Mouse (Mus musculus) urinary bladder, postnatal 4 days (tissue): ENCODE measurements around the gene Slc4a1.

ENCODE experiments used
- DNase-seq, 2 experiments: peaks; one replicate each; pipeline ENCODE4 v3.0.0; 2021 to 2022; ENCODE audit warnings: low spot score in 2 of 2

Slc4a1 gene

DNA sequence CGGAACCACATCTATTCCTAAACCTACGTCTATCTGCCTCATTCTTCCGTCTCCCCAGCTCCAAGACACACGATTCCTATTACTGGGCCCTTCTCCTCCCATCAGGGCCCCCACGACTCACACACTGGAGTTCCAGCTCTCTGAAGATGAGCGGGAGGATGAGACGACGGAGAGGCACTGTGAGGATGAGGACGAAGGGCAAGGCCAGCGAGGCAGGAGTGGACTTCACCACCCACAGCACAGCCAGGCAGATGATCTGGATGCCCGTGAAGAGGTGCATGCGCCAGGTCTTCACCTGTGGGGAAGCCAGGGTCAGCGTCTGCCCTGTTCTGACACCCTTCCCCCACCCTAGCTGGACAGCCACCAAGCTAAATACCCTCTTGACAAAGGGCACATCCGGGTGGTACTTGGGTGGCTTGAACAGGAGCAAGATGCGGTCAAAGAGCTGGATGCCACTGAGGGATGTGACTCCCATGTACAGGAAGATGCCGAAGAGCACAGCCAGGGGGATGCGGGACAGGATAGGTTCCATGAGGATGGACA is 15.0 kb downstream of the Slc4a1 start:
- no peak for DNase-seq

DNA sequence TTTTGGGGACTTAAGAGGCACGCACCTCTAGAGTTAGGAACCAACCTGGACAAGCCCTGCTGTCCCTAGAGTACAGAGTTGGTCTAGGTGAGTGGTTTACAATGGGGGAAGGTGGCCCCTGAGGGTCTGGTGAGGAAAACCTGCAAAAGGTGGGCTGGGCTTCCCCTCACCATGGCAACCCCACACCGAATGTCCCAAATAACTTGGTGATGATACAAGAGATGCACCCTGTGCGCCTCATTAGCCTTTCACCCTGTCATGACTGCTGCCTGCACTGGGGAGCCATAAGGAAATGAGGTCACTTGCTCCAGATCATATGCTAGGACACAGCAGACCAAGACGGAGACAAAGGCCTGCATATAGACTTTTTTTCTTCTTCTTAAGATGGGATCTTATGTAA is 15.6 kb downstream of the Slc4a1 start:
- no peak for DNase-seq

DNA sequence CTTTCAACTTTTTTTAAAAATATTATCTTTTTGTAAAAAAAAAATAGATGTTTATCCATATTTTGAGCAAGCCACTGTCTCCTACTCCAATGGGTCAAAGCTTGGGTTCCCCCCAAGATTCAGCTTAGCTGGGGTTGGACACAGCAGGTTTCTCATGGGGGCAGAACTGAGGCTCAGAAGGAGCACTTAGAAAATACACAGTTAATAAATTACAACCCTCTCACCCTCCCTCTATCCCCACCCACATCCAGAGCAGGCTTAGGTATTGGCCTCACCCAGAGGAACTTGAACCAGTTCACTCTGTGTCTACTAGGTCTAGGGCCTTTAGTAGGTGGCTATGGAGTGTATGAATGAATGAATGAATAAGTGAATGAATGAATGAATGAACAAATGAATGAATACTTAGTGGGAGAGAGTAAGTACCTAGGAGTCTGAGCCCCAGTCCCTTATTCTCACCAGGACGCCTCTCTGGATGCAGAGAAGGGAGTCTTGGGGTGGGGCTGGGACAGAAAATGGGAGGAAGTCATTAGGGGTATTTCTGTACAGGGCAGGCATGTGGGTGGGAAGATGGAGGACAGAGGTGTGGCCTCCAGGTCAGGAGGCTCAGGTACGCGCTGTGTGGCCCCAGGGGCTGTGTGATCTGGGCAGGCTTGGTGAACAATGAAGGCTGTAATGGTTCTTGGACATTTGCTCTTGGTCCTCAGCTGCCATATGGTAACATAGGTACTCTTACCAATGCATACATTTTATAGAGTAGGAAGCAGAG is 16.6 kb downstream of the Slc4a1 start:
- DNase-seq = no peak

DNA sequence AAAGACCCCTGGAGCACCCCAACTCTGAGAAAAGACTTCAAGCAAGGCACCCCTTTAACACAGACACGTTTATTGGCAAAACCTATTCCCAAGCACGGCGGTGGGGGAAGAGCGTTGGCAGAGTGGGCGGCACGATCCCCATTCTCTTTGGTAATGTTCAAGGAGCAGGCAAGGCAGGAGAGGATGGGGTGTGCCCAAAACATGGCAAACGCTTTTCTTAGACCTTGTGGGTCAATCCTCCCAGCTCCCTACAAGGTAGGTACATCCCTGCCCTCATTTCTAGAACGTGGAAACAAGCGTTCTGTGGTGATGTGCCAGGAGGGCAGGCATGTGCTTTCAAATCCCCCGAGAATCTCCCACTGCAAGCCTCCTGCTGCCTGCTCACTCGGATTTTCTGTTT is 17.2 kb downstream of the Slc4a1 start:
- DNase-seq = no peak

DNA sequence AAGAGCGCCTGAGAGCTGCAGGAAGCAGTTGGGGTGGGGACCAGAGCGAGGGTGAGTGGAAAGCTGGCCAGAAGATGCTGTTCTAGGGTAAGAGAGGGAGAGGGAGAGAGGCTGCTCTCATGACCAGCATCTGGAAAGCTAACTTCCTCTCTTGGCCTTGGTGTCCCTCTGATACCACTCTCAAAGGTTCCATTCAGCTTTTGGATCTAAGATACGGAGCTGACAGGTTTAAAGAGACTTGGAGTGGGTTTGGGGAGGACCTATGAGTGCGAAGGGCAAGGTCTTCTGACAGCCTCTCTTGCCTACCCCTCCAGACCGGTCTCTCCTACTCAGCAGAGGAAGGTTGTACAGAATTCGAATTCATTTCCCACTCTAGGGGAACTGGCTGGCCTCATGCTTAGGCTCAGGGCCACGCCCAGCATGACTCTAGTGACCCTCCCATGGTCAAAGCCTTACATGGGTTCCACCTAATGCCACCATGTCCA is 17.9 kb downstream of the Slc4a1 start:
- DNase-seq = no peak

DNA sequence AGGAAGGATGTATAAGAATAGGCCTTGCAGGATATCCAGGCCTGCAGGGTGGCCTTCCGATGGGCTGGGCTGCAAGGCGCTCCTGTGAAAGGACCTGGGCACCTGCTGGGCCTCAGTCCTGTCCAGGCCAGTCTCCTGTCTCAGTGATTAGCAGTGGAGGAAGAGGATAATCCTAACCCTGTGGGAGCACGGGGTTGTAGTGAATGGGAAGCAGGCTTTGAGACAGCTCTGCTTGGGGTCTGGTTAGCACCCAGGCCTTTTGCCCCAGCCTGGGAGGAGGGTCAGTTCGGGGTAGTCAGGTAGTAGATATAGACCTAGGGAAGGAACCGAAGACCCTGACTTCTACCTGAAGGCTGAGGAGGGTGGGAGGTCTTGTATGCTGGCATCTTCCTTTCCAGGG is 18.3 kb downstream of the Slc4a1 start:
- DNase-seq = no peak

DNA sequence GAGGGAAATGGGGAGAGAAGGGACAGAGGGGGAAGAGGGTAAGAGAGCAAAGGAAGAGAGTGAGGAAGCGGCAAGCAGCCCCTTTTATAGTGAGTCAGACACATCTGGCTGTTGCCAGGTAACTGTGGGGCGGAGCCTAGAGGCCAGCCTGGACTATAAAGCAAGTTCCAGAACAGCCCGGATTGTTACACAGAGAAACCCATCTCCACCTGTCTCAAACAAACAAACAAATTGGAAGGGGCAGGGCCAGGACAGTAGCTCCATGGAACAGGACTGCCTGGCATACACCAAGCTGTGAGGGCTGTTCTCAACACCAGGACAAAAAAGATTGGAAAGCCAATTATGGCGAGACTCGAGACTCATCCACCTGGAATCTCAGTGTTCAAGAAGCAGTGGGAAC is 19.1 kb downstream of the Slc4a1 start:
- DNase-seq = no peak

DNA sequence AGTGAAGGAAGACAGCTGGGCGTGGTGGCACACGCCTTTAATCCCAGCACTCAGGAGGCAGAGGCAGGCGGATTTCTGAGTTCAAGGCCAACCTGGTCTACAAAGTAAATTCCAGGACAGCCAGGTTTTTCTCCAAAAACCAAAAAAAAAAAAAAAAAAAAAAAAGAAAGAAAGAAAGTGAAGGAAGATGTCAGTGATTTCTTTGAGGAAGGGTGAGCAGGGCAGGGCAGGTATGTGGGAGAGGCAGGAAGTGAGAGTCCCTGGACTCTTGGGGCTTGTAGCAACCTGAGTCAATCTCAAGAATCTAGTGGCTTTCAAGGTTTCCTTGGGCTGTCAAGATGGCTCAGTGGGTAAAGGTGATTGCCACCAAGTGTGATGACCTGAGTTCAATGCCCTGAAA is 21.5 kb downstream of the Slc4a1 start:
- no peak for DNase-seq

DNA sequence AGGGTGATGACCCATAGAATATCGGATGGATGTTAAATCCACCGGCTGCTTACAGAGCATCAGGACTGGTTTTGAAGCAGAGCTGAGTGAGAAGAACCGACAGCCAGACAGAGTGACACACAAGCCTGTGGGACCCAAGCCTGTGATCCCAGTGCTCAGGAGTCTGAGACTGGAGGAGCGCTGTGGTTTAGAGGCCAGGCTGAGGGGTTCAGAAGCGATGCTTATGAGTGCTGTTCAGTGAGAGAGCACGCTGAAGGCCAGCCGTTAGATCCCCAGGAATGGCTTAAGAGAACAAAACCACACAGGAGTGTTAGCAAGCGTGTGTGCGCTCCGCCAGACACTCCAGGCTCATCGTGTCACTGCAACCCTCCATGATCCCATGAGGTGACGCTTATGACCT is 23.3 kb downstream of the Slc4a1 start:
- no peak for DNase-seq

DNA sequence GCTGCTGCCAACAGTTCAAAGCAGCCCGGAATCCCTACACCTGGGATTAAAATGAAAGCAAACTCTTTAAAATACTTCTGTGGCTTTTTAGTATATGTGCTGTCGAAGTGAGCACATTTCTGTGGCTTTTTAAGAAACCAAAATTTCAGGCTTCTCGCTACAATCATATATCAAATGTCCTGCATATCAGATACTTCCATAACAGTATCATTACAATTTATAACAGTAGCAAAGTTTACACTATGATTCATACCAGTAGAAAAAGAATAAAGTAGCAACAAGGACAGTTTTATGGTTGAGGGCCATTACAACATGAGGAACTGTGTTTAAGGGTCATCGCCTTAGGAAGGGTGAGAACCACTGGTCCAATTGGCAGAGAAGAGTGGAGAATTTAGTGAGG is 24.9 kb downstream of the Slc4a1 start:
- no peak for DNase-seq

DNA sequence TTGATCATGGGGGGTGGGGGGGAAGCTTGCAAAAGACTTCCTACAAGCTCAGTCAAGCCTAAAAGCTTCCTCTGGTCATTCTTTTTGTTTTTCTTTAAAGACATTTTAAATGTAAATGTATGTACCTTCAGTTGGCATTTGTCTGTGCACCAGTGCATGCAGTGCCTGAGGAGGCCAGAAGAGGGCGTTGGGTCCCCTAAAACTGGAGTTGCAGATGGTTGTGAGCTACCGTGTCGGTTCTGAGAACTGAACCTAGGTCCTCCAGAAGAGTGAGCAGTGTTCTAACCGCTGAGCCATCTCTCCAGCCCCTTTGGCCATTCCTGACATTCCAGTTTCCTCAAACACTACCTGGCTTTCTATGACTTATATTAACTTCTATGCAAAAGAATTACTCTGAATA is 26.4 kb downstream of the Slc4a1 start:
- no peak for DNase-seq

DNA sequence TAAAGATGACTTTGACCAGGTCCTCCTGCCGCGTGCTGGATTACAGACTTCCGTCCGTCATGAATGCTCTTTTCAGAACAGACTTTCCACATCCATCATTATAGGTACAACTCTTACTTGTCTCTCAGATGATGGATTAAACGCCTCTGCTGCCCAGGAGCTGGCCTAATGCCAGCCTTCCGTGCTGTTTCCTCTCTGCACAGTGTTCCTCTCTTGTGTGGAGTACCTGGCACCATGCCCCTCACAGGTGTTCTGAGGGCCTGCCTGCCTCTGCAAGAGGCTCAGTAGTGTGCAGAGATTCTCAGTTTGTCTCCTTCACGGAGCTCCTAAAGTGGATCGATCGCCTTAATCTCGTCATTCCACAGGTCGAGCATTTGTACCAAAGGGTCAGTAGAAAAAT is 26.8 kb downstream of the Slc4a1 start:
- no peak for DNase-seq

DNA sequence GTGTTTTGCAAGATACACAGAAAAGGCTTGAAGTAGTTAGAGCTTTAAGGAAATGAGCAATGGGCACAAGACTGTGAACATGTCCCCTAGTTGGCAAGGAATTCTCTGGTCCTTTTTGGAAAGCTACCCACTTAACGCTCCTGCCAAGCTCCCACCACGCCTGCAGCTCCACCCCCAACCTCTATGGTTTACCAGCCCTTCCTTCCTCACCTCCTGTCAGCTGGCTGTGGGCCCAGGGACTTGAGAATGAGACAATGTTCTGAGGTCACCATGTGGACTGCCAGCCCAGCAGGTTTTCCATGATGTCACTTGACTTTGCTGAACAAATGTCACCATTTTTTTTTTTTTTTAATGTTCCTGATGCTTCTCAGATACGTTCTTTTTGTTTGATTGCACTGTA is 27.4 kb downstream of the Slc4a1 start:
- DNase-seq = no peak

DNA sequence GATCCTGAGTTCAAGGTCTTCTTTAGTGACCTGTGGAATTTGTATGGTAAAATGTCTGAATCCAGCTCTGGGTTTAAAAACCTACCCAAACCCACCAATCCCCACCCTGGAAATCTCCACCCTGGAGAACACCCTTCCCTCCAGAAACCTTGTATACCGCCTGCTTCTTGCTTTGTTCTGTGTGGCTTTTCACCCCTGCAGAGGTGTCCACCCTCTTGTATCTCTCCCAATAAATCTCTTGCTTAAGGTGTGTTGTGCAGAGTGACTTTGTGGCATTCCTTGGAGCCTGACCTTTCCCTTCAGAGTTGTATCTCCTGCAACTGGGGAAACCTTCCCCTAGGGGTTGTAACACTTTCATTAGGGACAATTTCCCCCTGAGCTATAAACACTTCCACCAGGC is 28.1 kb downstream of the Slc4a1 start:
- no peak for DNase-seq

DNA sequence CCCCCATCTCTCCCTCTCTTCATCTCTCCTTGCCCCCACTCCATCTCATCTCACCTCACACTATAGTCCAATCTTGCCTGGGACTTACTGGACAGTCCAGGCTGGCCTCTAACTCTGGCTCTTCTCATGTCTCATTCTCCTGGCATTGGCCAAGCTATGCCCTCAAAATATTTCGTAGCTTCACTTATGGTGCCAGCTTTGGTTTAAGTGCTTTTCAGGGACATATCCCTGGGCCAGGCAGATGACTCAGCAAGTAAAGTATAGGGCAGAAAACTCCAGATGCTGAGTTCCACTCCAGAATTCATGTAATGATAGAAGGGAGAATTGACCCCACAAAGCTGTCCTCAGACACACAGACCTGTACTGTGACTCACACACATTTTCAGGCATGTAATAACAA is 29.8 kb downstream of the Slc4a1 start:
- DNase-seq = no peak

DNA sequence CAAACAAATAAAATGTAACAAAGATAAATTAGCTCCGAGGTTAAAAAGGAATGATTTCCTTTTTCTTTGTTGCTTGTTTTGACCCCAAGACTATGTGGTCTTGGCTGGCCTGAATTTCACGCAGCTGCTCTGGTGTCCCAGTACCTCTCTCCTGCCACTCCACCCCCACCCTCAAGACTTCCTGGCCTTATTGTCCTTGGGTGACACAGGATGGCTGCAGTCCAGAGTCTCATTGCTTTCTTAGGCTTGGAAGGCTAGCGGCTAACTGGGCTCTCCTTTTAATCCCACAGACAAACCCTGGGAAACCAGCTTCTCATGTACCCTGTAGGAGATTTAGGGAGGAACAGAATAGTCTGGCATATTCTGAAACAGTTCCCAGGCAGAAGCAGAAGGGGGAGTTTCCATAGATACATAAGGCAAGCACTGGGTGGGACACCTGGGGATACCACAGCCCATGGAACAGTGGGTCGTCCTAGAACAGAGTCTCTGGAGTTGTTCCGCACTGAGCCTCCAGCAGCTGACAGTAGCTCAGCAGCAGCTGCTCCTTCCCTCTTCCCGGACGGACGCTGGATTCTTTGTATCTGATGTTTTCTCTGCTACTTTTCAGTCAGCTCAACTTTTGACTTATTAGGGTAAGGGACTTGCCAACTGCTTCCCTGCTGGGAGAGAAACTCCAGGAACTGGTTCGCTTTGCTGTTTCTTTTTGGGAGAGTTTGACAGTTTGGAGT is 30.9 kb downstream of the Slc4a1 start:
- no peak for DNase-seq

DNA sequence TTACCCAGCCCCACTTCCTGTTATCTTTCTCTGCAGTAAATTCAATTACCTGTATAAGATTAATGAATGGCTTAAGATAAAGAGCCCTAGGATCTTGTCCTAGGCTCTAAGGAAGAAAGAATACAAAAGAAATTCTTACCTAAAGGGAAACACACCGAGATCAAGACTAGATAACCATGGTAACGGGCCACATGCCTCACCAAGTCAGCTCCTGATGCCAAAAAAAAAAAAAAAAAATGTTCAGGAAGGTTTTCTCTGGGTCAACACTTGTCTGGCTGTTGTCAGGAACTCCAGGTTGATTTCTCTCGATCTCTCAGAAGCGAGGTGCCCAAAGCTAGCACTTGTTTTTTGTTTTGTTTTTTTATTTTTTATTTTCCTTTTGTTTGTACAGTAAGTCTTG is 32.0 kb downstream of the Slc4a1 start:
- no peak for DNase-seq

DNA sequence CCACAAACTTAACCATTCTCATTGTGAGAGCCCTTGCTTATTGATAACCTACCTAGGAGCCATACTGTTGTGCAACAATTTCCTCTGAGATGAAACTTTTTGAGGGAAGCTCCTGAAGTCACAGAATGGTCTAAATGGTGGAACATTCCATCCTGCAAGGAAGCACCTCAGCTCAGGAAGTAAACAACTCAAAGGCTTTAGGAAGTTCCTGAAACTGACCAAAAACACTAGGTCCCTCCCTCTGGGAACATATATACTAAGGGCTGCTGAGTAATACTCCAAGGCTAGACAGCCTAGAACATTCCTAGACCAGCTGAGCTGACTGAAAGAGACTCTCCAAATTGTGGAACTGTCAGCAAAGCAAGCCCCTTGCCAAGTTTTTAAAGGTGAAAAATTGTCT is 32.9 kb downstream of the Slc4a1 start:
- no peak for DNase-seq

DNA sequence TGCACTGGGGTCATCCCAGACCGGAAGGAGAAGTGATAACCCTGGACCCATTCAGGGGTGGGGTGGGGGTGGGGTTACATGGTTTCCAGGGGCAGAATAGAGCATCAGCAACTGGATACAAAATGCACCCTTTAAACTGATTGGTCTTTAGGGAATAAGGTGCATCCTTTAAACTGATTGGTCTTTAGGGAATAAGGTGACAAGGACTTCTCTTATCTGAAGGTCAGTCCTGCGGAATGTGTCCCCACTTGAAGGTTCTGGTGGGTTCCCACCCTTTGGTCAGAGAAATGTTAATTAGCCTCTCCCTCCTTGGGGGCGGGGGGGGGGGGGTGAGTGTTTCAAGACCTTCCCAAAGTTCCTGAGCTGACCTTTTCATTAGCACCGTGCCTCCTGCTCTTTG is 34.2 kb downstream of the Slc4a1 start:
- DNase-seq = no peak

DNA sequence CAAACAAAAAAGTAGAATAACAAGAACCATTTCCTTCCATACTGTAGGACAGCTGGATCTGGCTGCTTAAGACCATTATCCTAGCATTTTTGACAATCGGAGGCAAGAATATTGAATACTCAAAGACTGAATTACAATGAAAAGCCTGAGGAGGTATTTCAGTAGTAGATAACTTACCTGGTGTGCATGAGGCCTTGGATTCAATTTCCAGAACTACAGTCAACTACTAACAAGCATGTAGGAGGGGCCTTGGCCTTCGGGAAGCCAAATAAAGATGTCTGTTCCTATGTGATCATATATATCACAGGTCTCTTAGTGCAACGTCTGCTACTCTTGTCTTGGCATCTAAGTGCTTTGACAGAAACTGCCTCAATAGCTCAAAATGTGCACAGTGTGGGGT is 36.0 kb downstream of the Slc4a1 start:
- DNase-seq = no peak

DNA sequence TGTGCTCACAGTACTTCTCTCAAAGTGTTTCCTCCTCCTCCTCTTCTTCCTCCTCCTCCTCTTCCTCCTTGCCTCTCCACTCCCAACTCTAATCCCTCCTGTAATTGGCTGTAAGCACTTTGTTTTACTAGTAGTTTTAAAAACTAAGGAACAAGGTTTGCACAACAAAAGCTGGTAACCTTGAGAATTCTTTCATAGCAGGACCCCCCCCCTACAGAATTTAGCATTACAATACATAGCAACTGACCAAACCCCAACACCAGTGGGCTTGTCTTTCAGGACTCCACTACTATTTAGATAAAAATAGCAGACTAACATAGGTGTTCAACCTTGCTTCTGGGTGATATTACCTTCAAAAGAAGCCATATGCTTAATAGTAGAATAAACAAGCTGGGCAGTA is 36.5 kb downstream of the Slc4a1 start:
- DNase-seq = no peak

DNA sequence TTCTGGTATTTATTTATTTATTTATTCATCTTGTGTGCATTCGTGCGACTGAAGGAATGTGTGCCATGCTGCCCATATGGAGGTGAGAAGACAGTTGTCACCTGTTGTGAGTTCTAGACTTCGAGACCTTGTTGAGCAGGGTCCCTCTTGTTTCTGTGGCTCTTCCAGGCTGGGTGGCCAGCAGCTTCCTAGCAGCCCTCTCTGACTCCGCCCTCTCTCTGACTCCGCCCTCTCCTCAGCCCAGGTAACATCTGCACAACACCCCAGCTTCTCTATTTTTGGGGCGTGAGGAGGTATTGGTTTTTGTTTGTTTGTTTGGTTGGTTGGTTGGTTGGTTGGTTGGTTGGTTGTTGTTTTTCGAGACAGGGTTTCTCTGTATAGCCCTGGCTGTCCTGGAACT is 38.2 kb downstream of the Slc4a1 start:
- DNase-seq = no peak

DNA sequence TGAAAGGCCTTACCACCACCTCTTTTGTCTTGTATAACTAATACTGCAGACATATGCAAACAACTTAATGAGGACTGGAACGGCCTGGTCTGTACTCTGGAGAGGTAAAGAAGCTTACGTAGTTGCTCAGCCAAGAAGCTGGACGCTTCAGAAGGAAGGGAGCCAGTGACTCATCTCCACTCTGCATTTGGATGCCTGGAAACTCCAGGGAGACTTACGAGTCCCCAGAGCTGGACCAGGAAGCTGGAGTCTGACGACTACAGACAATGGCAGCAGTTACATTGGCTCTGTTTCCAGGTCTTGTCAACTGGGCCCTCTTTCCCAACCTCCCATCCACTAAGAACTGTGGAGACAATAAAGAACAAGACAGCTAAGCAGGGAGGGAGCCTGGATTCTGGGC is 38.8 kb downstream of the Slc4a1 start:
- DNase-seq = no peak
